Mouse (Mus musculus) lung, adult 2 months (tissue): ENCODE measurements around the gene Vmn1r44.
"Not testable (repeated sequence)": the region's sequence is repeated elsewhere in the genome, so short reads cannot be mapped to it uniquely, and the experiment has no call there.

Experiments used
- CTCF ChIP-seq: fragments of 200-500 bp; IDR thresholded peaks from 2 replicates; pipeline ENCODE4 v1.5.1; 2011; ENCODE audit warnings: mild to moderate bottlenecking, low read length, control low read depth; ENCODE audit not compliant: insufficient read depth
- POLR2A ChIP-seq: fragments of 200-500 bp; IDR thresholded peaks from 2 replicates; pipeline ENCODE4 v1.6.1; 2011; ENCODE audit warnings: low read depth, mild to moderate bottlenecking, control low read depth, low read length, borderline replicate concordance; ENCODE audit errors: extremely low read depth

DNA sequence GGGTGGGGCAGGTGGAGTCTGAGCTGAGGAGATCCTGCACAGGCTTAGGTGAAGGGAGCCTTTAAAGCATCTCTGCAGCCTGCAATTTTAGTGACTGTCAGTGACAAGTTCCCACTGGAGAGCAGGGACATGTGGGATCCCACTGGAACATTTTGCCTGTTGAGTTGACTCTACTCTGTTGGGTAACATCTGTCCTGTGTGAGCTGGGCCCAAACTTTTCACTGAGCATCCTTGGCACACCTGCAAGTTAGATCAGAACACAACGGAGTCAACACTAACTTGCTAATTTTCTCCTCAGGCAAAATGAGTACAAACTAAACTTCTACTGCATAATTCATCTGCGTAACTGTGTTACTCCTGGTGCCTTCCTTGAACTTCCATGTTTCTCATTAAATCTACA, 57.0 kb downstream of the Vmn1r44 start, which contains the start of gene Vmn1r45:
- TF ChIP-seq CTCF, POLR2A: not testable (repeated sequence)
